Mouse (Mus musculus): ENCODE measurements at regions not wholly inside any gene's neighbourhood (a gene's known extent, or its start where the extent isn't known, plus 50 kb on each side); places are given as distances from the start of the nearest gene placed in this dataset.

DNA sequence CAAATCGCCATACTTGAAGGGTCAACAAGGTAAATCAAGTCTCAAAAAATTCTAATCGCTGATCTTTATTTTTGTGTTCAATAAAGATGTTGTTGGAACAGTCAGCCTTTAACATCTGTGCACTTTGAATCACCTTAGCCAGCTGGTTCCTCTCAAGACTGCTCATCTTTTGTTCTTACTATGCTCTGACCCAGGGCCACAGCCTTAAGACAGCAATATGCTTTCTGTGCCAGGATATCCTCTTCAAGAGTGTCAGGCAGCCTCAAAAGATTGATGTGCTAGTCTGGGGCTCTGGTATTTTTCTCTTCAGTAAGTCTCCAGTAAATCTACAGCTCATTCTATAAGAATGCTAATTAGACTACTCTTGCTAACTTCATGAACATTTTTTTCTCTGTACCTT is 199.9 kb downstream of the Dph6 start:
- H3K4me2 ChIP-seq (ENCODE audit: insufficient read depth, low read depth, poor library complexity, severe bottlenecking), result no peak overlapping the region
- H3K9ac ChIP-seq (ENCODE audit: insufficient read depth, low read depth), result no peak overlapping the region
- no peaks in the 10 kb centered on the region for H3K36me3 ChIP-seq (replicated peaks in 1 of 2; ENCODE audit: control insufficient read depth in 1 of 2, insufficient read depth in 1 of 2, low read length in 1 of 2)
- TF ChIP-seq SIN3A (IDR thresholded peaks at IDR 0.05; ENCODE audit: low read length) (no peak), MAX (IDR thresholded peaks at IDR 0.05; ENCODE audit: low read length) (no peak), SMC3 (IDR thresholded peaks at IDR 0.05; ENCODE audit: low read depth, low read length) (no peak), ETS1 (conservative IDR thresholded peaks at IDR 0.05; ENCODE audit: low read depth, low read length) (no peak), E2F4 (IDR thresholded peaks at IDR 0.05; ENCODE audit: insufficient replicate concordance, low read depth, low read length) (no peak), UBTF (IDR thresholded peaks at IDR 0.05; ENCODE audit: low read depth, low read length) (no peak), ZNF384 (IDR thresholded peaks at IDR 0.05; ENCODE audit: low read depth, low read length) (no peak), TCF12 (IDR thresholded peaks at IDR 0.05; ENCODE audit: low read depth, low read length) (no peak), POLR2AphosphoS2 (IDR thresholded peaks at IDR 0.05; ENCODE audit: low read depth, low read length) (no peak), HCFC1 (IDR thresholded peaks at IDR 0.05; ENCODE audit: low read depth, low read length) (no peak), PAX5 (IDR thresholded peaks at IDR 0.05; ENCODE audit: low read length) (no peak), CTCF (conservative IDR thresholded peaks at IDR 0.05 in 1 of 2, IDR thresholded peaks at IDR 0.05 in 1 of 2; ENCODE audit: low read depth in 2 of 2, low read length in 2 of 2) (no peak), ZC3H11A (IDR thresholded peaks at IDR 0.05; ENCODE audit: low read depth, low read length) (no peak), EP300 (IDR thresholded peaks at IDR 0.05; ENCODE audit: low read length) (no peak), POLR2A (IDR thresholded peaks at IDR 0.05; ENCODE audit: low read depth, low read length) (no peak), MXI1 (IDR thresholded peaks at IDR 0.05; ENCODE audit: low read depth, low read length) (no peak), ELF1 (IDR thresholded peaks at IDR 0.05; ENCODE audit: low read depth, low read length) (no peak), NELFE (IDR thresholded peaks at IDR 0.05; ENCODE audit: low read depth, low read length) (no peak), TBP (conservative IDR thresholded peaks at IDR 0.05; ENCODE audit: low read depth, low read length) (no peak), USF2 (conservative IDR thresholded peaks at IDR 0.05; ENCODE audit: low read depth, low read length) (no peak)
- in situ Hi-C loops (cut with MboI; ENCODE audit: low pct_ligation_motif_present, low pct_unique_long_range_greater_than_20kb, low sequenced_read_pairs), result loop anchor here (10.0 kb wide), 1 partner anchor 500 kb away; no protein-coding TSS in a partner anchor
- H3K79me2 ChIP-seq (replicated peaks; ENCODE audit: control insufficient read depth, extremely low read depth, insufficient read depth, poor library complexity, severe bottlenecking), result no peaks in the 10 kb centered on the region
- dilution Hi-C loops (cut with MboI; ENCODE audit: extremely low pct_ligation_motif_present, extremely low pct_unique_long_range_greater_than_20kb, low sequenced_read_pairs), result no loop called here
- no peaks in the 10 kb centered on the region for H3K4me1 ChIP-seq (ENCODE audit: control insufficient read depth in 1 of 2, insufficient read depth in 2 of 2)
- no peaks in the 10 kb centered on the region for H3K27me3 ChIP-seq (replicated peaks)
- no peaks in the 10 kb centered on the region for H3K9me3 ChIP-seq (replicated peaks; ENCODE audit: low read length)
- DNase-seq (ENCODE audit: extremely low read depth), result no peak
- no peak overlapping the region for H3K4me3 ChIP-seq (replicated peaks in 1 of 3; ENCODE audit: low read depth in 2 of 3, low read length in 2 of 3, poor library complexity in 1 of 3)
- H3K27ac ChIP-seq (ENCODE audit: insufficient read depth, low read depth), result no peak overlapping the region

GRCm38 (mm10) chr2:114450185-114450584 is 204.6 kb downstream of the Dph6 start:
- Histone ChIP-seq H3K9me3 (replicated peaks; ENCODE audit: low read length) (no peaks in the 10 kb centered on the region), H3K27me3 (replicated peaks) (no peaks in the 10 kb centered on the region), H3K4me3 (replicated peaks in 1 of 3; ENCODE audit: low read depth in 2 of 3, low read length in 2 of 3, poor library complexity in 1 of 3) (no peak overlapping the region), H3K36me3 (replicated peaks in 1 of 2; ENCODE audit: control insufficient read depth in 1 of 2, insufficient read depth in 1 of 2, low read length in 1 of 2) (no peaks in the 10 kb centered on the region), H3K9ac (ENCODE audit: insufficient read depth, low read depth) (no peak overlapping the region), H3K4me2 (ENCODE audit: insufficient read depth, low read depth, poor library complexity, severe bottlenecking) (no peak overlapping the region), H3K79me2 (replicated peaks; ENCODE audit: control insufficient read depth, extremely low read depth, insufficient read depth, poor library complexity, severe bottlenecking) (no peaks in the 10 kb centered on the region), H3K27ac (ENCODE audit: insufficient read depth, low read depth) (no peak overlapping the region), H3K4me1 (ENCODE audit: control insufficient read depth in 1 of 2, insufficient read depth in 2 of 2) (no peaks in the 10 kb centered on the region)
- TF ChIP-seq JUN (IDR thresholded peaks at IDR 0.05; ENCODE audit: insufficient read depth, low read depth, low read length) (no peak), IRF4 (IDR thresholded peaks at IDR 0.05; ENCODE audit: low read depth, low read length) (no peak), JUND (conservative IDR thresholded peaks at IDR 0.05; ENCODE audit: low read depth, low read length) (no peak), SMC3 (IDR thresholded peaks at IDR 0.05; ENCODE audit: low read depth, low read length) (no peak), EP300 (IDR thresholded peaks at IDR 0.05; ENCODE audit: low read length) (no peak), TBP (conservative IDR thresholded peaks at IDR 0.05; ENCODE audit: low read depth, low read length) (no peak), GABPA (IDR thresholded peaks at IDR 0.05; ENCODE audit: insufficient replicate concordance, low read depth, low read length) (no peak), CTCF (conservative IDR thresholded peaks at IDR 0.05 in 1 of 2, IDR thresholded peaks at IDR 0.05 in 1 of 2; ENCODE audit: low read depth in 2 of 2, low read length in 2 of 2) (no peak), RCOR1 (conservative IDR thresholded peaks at IDR 0.05; ENCODE audit: low read depth, low read length) (no peak), MXI1 (IDR thresholded peaks at IDR 0.05; ENCODE audit: low read depth, low read length) (no peak), NELFE (IDR thresholded peaks at IDR 0.05; ENCODE audit: low read depth, low read length) (no peak)
- in situ Hi-C loops (cut with MboI; ENCODE audit: low pct_ligation_motif_present, low pct_unique_long_range_greater_than_20kb, low sequenced_read_pairs) (loop anchor here (10.0 kb wide), 1 partner anchor 505 kb away; no protein-coding TSS in a partner anchor), dilution Hi-C loops (cut with MboI; ENCODE audit: extremely low pct_ligation_motif_present, extremely low pct_unique_long_range_greater_than_20kb, low sequenced_read_pairs) (no loop called here)
- no peak for DNase-seq (ENCODE audit: extremely low read depth)

All from CH12.LX (cell line).